Mouse (Mus musculus) myocyte (in vitro differentiated cells): Measurements from ENCODE around the gene Hmga2. TPM values are rescaled to one million over a fixed set of nuclear protein-coding genes. Genes with fewer than 3 reads are reported as not detected.
"Not testable (repeated sequence)": the region's sequence is repeated elsewhere in the genome, so short reads cannot be mapped to it uniquely, and the experiment has no call there.

ENCODE experiments used
- H3K27me3 ChIP-seq: one replicate; pipeline ENCODE4 v1.6.1; 2011; ENCODE audit not compliant: control insufficient read depth, insufficient read depth, insufficient read length
- H3K36me3 ChIP-seq: one replicate; pipeline ENCODE4 v1.6.1; 2011; ENCODE audit not compliant: control insufficient read depth, insufficient read depth
- H3K4me2 ChIP-seq: one replicate; pipeline ENCODE4 v1.6.1; 2011; ENCODE audit warnings: low read depth, control low read depth
- H3K4me3 ChIP-seq: one replicate; pipeline ENCODE4 v1.5.1; 2011; ENCODE audit warnings: mild to moderate bottlenecking, control low read depth, moderate library complexity
- H3K79me2 ChIP-seq: one replicate; pipeline ENCODE4 v1.6.1; 2011; ENCODE audit not compliant: control insufficient read depth, insufficient read depth
- H3ac ChIP-seq: one replicate; pipeline ENCODE4 v1.6.1; 2011; ENCODE audit not compliant: control insufficient read depth, insufficient read length
- CEBPB ChIP-seq: IDR thresholded peaks from 2 replicates; pipeline ENCODE4 v1.6.1; 2011; ENCODE audit warnings: mild to moderate bottlenecking, moderate library complexity; ENCODE audit not compliant: poor library complexity, insufficient read depth, severe bottlenecking
- E2F4 ChIP-seq: IDR thresholded peaks from one replicate; pipeline ENCODE4 v1.6.1; 2011; ENCODE audit warnings: mild to moderate bottlenecking, control low read depth, moderate library complexity; ENCODE audit not compliant: insufficient read depth
- MAX ChIP-seq: IDR thresholded peaks from one replicate; pipeline ENCODE4 v1.6.1; 2011; ENCODE audit warnings: low read depth, mild to moderate bottlenecking, control low read depth
- MYOD1 ChIP-seq, 3 experiments: IDR thresholded peaks; one replicate each; pipeline ENCODE4 v1.6.1; 2011; ENCODE audit warnings: control low read depth in 2 of 3, low read depth in 2 of 3, mild to moderate bottlenecking in 2 of 3, moderate library complexity in 1 of 3; ENCODE audit not compliant: insufficient read length in 2 of 3, control insufficient read depth in 1 of 3
- MYOG ChIP-seq, 3 experiments: IDR thresholded peaks; one replicate each; pipeline ENCODE4 v1.6.1; 2011; ENCODE audit warnings: control low read depth in 2 of 3, low read depth in 2 of 3, mild to moderate bottlenecking in 2 of 3; ENCODE audit not compliant: insufficient read length in 2 of 3, control insufficient read depth in 1 of 3, insufficient read depth in 1 of 3
- POLR2A ChIP-seq: IDR thresholded peaks from one replicate; pipeline ENCODE4 v1.6.1; 2011; ENCODE audit warnings: low read depth, mild to moderate bottlenecking, control low read depth, moderate library complexity; ENCODE audit not compliant: insufficient read length
- POLR2AphosphoS2 ChIP-seq: IDR thresholded peaks from one replicate; pipeline ENCODE4 v1.6.1; 2011; ENCODE audit warnings: low read depth, control low read depth; ENCODE audit not compliant: insufficient read length
- REST ChIP-seq: IDR thresholded peaks from one replicate; pipeline ENCODE4 v1.6.1; 2011; ENCODE audit warnings: mild to moderate bottlenecking, control low read depth, moderate library complexity; ENCODE audit not compliant: insufficient read depth, insufficient read length
- SRF ChIP-seq: IDR thresholded peaks from one replicate; pipeline ENCODE4 v1.6.1; 2011; ENCODE audit warnings: low read depth; ENCODE audit not compliant: control insufficient read depth, insufficient read length
- TCF12 ChIP-seq: IDR thresholded peaks from one replicate; pipeline ENCODE4 v1.6.1; 2011; ENCODE audit warnings: mild to moderate bottlenecking, control low read depth; ENCODE audit not compliant: poor library complexity, insufficient read depth, severe bottlenecking
- TCF3 ChIP-seq: IDR thresholded peaks from one replicate; pipeline ENCODE4 v1.6.1; 2011; ENCODE audit warnings: low read depth, control low read depth; ENCODE audit not compliant: insufficient read length
- USF1 ChIP-seq: IDR thresholded peaks from one replicate; pipeline ENCODE4 v1.6.1; 2011; ENCODE audit warnings: low read depth, mild to moderate bottlenecking, control low read depth, moderate library complexity
- polyA plus RNA-seq: library from polyadenylated mRNA; unstranded; fragments of >200 nt; fragmentation: generic; extraction: Trizol; gene quantifications from one replicate; pipeline ENCODE4 v1.2.1, GENCODE M21; 2012; ENCODE audit warnings: missing spikeins

Gene Hmga2
- polyA plus RNA-seq, 1 experiment, result 4.3 TPM

GRCm38 (mm10) chr10:120344558-120345318 lies 131.5 kb downstream of the Hmga2 start:
- Histone ChIP-seq H3K79me2 (no peaks in the 10 kb centered on the region), H3K4me2 (no peak overlapping the region), H3K27me3 (peaks cover 7% of the 10 kb centered on the region), H3K36me3 (no peaks in the 10 kb centered on the region), H3ac (no peak overlapping the region), H3K4me3 (no peak overlapping the region)
- TF ChIP-seq MAX, result no peak
- TF ChIP-seq POLR2AphosphoS2, result no peak
- TF ChIP-seq MYOD1 (IDR thresholded peaks at IDR 0.05; ENCODE audit: control insufficient read depth in 1 of 3, insufficient read length in 2 of 3, low read depth in 2 of 3), result no peak
- no peak for TF ChIP-seq TCF3
- no peak for TF ChIP-seq POLR2A
- no peak for TF ChIP-seq CEBPB
- TF ChIP-seq TCF12, result no peak
- TF ChIP-seq USF1, result no peak
- TF ChIP-seq E2F4, result no peak
- TF ChIP-seq REST, result no peak
- TF ChIP-seq MYOG (IDR thresholded peaks at IDR 0.05; ENCODE audit: control insufficient read depth in 1 of 3, insufficient read depth in 1 of 3, insufficient read length in 2 of 3, low read depth in 2 of 3), result no peak
- TF ChIP-seq SRF, result no peak

GRCm38 (mm10) chr10:120339906-120340305 lies 136.4 kb downstream of the Hmga2 start:
- H3K4me3 ChIP-seq, H3K79me2 ChIP-seq, H3K27me3 ChIP-seq, H3ac ChIP-seq, H3K4me2 ChIP-seq, H3K36me3 ChIP-seq: not testable (repeated sequence)

GRCm38 (mm10) chr10:120339324-120339723 lies 136.9 kb downstream of the Hmga2 start:
- TF ChIP-seq TCF3 (no peak), MYOG (IDR thresholded peaks at IDR 0.05; ENCODE audit: control insufficient read depth in 1 of 3, insufficient read depth in 1 of 3, insufficient read length in 2 of 3, low read depth in 2 of 3) (no peak), MYOD1 (IDR thresholded peaks at IDR 0.05; ENCODE audit: control insufficient read depth in 1 of 3, insufficient read length in 2 of 3, low read depth in 2 of 3) (no peak), CEBPB (no peak), TCF12 (no peak), SRF (no peak)
- H3ac ChIP-seq, result no peak overlapping the region
- no peak overlapping the region for H3K4me2 ChIP-seq
- no peak overlapping the region for H3K4me3 ChIP-seq
- no peaks in the 10 kb centered on the region for H3K27me3 ChIP-seq
- no peaks in the 10 kb centered on the region for H3K79me2 ChIP-seq
- H3K36me3 ChIP-seq, result no peaks in the 10 kb centered on the region

- H3K4me2 ChIP-seq, result no peak overlapping the region
- TF ChIP-seq MAX (no peak), TCF3 (no peak), MYOG (IDR thresholded peaks at IDR 0.05; ENCODE audit: control insufficient read depth in 1 of 3, insufficient read depth in 1 of 3, insufficient read length in 2 of 3, low read depth in 2 of 3) (no peak), POLR2A (no peak), MYOD1 (IDR thresholded peaks at IDR 0.05; ENCODE audit: control insufficient read depth in 1 of 3, insufficient read length in 2 of 3, low read depth in 2 of 3) (no peak), TCF12 (no peak), CEBPB (no peak), REST (no peak), SRF (no peak), POLR2AphosphoS2 (no peak), USF1 (no peak), E2F4 (no peak)
- no peak overlapping the region for H3K4me3 ChIP-seq
- H3K36me3 ChIP-seq, result no peaks in the 10 kb centered on the region
- H3K79me2 ChIP-seq, result no peaks in the 10 kb centered on the region
- H3ac ChIP-seq, result no peak overlapping the region
- no peaks in the 10 kb centered on the region for H3K27me3 ChIP-seq
Observed at GRCm38 (mm10) chr10:120338841-120339240, 137.4 kb downstream of the Hmga2 start.

GRCm38 (mm10) chr10:120338431-120338830 lies 137.8 kb downstream of the Hmga2 start:
- not testable (repeated sequence) for H3K4me2 ChIP-seq, H3K36me3 ChIP-seq, H3K4me3 ChIP-seq, H3K27me3 ChIP-seq, H3ac ChIP-seq, H3K79me2 ChIP-seq

GRCm38 (mm10) chr10:120327946-120328345 lies 148.3 kb downstream of the Hmga2 start:
- peaks cover 11% of the 10 kb centered on the region for H3K27me3 ChIP-seq
- H3K4me2 ChIP-seq, result no peak overlapping the region
- no peak overlapping the region for H3K4me3 ChIP-seq
- no peaks in the 10 kb centered on the region for H3K79me2 ChIP-seq
- no peak overlapping the region for H3ac ChIP-seq
- no peaks in the 10 kb centered on the region for H3K36me3 ChIP-seq
- no peak for TF ChIP-seq TCF12
- TF ChIP-seq USF1, result no peak
- no peak for TF ChIP-seq MYOG (IDR thresholded peaks at IDR 0.05; ENCODE audit: control insufficient read depth in 1 of 3, insufficient read depth in 1 of 3, insufficient read length in 2 of 3, low read depth in 2 of 3)
- TF ChIP-seq SRF, result no peak
- TF ChIP-seq CEBPB, result no peak
- TF ChIP-seq POLR2A, result no peak
- TF ChIP-seq E2F4, result no peak
- no peak for TF ChIP-seq MYOD1 (IDR thresholded peaks at IDR 0.05; ENCODE audit: control insufficient read depth in 1 of 3, insufficient read length in 2 of 3, low read depth in 2 of 3)
- TF ChIP-seq POLR2AphosphoS2, result no peak
- TF ChIP-seq TCF3, result no peak
- TF ChIP-seq REST, result no peak
- no peak for TF ChIP-seq MAX
